Mouse (Mus musculus) adrenal gland, postnatal 4 days (tissue): ENCODE data around the gene Golph3l. TPM values are rescaled to one million over a fixed set of nuclear protein-coding genes. Genes with fewer than 3 reads are reported as not detected.
"Not testable (repeated sequence)": the region's sequence is repeated elsewhere in the genome, so short reads cannot be mapped to it uniquely, and the experiment has no call there.

Experiments used
- DNase-seq, 2 experiments: peaks; one replicate each; pipeline ENCODE4 v3.0.0; 2021 to 2022; ENCODE audit warnings: low spot score in 2 of 2, mixed read lengths in 2 of 2
- total RNA-seq, 2 experiments: library from RNA; stranded (reverse); gene quantifications; 2 replicates each; pipeline ENCODE4 v1.2.3; 2021

Golph3l gene
- total RNA-seq, 2 experiments from 2014 or later = 45.6 to 46.4 TPM

- no peak for DNase-seq
These were observed 64.8 kb downstream of the Golph3l start for GRCm38 (mm10) chr3:95653473-95654034.

DNA sequence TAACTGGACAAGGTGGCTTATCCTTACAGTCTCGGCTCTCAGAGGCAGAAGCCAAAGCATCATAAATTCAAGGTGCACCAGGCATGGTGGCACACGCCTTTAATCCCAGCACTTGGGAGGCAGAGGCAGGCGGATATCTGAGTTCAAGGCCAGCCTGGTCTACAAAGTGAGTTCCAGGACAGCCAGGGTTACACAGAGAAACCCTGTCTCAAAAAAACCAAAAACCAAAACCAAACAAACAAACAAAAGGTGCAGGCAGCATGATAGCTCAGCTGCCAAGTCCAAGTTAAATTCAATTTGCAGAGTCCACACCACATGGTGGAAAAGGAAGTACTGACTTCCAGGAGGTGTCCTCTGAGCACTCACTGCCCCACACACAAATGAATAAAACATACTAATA, 65.6 kb downstream of the Golph3l start:
- not testable (repeated sequence) for DNase-seq

DNA sequence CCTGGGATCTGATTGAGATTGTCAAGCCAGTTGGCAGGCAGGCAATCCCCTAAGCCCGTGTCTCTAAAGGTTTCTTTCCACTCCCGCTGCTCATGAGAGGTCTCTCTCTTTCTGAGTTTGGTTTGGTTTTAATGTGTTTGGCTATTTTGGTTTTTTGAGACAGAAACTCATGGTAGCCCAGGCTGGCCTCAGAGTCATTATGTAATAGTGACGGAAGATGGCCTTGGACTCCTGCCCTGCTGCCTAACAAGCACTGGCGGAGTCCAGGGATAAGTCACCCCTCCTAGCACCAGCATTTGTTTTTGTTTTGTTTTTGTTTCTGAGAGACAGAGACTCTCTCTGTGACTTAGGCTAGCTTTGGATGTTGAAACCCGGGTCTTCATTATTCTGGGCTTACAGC, 66.7 kb downstream of the Golph3l start:
- no peak for DNase-seq

- no peak for DNase-seq
These were observed 68.4 kb downstream of the Golph3l start for GRCm38 (mm10) chr3:95657108-95657507.

- DNase-seq = no peak
These were observed 69.0 kb downstream of the Golph3l start for GRCm38 (mm10) chr3:95657711-95658110.

DNA sequence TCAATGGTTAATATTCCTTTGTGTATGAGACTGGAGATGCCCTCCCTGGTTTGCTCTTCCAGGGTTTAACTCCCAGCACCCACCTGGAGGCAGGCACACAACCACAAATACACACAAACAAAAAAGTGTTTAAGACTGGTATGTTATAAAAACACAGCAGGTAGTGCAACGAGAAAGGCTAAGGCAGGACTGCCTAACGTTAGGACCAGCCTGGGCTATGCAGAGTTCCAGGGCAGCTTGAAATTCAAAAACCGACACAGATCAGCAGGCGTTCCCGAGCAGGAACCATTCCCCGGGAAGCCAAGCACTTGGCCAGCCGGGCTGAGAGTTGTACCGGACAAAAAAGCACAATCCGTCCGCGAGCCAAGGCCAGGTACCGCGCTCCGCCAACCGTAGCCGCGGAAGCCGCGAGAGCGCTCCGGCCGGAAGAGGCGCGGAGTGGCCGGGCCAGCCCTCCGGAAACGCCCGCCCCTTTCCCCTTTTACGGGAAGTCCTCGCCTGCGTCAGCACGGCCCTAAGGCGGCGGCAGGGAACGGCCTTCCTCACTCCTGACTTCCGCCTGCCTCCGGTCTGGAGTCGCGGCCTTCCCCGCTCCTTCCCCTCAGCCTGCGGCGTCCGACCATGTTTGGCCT, 69.6 kb downstream of the Golph3l start, which contains the start of gene Mcl1:
TSS of gene Mcl1 (plus strand) at position 553 of the 632 bp plus-strand sequence.
- peak; percentile 91 to 92 for DNase-seq

DNA sequence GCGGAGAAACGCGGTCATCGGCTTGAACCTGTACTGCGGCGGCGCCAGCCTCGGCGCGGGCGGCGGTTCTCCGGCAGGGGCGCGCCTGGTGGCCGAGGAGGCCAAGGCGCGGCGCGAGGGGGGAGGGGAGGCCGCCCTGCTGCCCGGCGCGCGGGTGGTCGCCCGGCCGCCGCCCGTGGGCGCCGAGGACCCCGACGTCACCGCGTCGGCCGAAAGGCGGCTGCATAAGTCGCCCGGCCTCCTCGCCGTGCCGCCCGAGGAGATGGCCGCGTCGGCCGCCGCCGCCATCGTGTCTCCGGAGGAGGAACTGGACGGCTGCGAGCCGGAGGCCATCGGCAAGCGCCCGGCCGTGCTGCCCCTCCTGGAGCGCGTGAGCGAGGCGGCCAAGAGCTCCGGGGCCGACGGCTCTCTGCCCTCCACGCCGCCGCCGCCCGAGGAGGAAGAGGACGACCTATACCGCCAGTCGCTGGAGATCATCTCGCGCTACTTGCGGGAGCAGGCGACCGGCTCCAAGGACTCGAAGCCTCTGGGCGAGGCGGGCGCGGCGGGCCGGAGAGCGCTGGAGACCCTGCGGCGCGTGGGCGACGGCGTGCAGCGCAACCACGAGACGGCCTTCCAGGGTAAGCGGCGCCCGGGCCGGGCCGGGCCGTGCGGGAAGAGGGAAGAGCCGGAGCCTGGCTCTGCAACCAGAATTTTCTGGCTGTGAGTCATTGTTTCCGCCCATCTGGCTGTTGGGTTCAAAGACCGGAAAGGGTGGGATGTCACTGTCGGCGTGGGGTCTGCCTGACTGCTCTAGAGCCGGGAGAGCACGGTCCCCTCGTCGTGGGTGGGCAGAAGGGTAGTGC, 70.4 kb downstream of the Golph3l start:
- peak; percentile 42 to 43 for DNase-seq

GRCm38 (mm10) chr3:95659948-95660347, 71.2 kb downstream of the Golph3l start:
- no peak for DNase-seq

- no peak for DNase-seq
These were observed 72.2 kb downstream of the Golph3l start for GRCm38 (mm10) chr3:95660788-95661478.

- no peak for DNase-seq
These were observed 73.4 kb downstream of the Golph3l start for GRCm38 (mm10) chr3:95661945-95662715.

DNA sequence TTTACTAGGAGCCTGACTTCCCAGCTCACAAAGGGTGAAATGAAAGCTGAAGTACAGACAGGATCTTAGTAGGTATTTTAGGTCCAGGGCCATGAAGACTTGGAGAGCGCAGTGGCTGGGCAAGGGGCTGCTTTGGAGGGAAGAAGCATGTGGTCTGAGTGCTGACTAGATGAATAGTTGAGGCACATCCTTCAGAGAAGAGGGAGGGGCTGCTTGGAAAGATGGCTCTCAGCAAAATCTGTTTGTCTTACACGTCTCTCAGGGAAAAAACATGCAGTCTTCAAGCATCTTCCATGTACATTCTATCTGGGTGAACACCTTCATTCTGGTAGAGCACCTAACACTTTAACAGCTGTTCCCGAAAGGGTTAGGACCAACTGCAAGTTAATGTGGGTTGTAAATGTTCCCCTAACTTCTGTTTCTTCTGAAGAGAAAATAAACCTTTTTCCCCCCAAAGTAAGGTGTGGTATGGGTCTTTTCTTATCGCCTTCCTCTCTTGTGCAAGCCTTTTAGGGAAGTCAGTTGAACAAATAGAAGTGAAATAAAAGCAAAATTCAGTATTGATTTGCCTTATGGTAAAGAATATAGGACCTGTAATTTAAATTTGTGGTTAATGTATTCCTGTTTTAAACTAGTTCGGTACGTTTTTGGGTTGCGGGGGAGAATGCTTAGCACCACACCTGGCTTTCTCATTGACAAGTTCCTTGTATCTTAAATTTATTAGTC, 74.2 kb downstream of the Golph3l start:
- no peak for DNase-seq

- no peak for DNase-seq
These were observed 74.8 kb downstream of the Golph3l start for GRCm38 (mm10) chr3:95663486-95663885.

DNA sequence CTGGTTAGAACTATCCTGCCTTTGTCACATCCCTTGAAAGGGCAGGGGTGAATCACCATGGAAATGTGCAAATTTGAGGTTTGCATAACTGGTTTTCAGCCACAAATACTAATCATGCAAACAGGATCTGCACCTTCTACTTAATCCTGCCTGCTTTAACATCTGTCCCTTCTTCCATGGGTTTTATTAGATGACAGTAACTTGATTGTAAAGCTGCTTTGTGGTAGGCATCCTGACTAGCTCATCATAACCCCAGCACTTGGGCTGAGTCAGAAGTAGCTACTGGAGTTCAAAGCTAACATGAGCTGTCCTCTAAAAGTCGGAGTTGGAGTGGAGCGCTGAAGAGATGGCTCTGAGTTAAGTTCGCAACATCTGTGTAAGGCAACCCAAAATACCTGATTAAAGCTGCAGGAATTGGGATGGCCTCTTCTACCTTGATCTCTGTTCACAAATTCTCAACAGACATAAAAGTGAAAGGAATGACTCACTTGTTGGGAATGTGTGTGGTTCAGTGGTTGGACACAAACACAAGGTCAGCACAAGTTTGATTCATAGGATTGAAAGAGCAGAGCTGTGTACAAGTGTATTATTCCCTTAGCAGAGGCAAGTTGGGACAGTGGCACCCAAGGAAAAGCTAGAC, 75.4 kb downstream of the Golph3l start:
- no peak for DNase-seq

DNA sequence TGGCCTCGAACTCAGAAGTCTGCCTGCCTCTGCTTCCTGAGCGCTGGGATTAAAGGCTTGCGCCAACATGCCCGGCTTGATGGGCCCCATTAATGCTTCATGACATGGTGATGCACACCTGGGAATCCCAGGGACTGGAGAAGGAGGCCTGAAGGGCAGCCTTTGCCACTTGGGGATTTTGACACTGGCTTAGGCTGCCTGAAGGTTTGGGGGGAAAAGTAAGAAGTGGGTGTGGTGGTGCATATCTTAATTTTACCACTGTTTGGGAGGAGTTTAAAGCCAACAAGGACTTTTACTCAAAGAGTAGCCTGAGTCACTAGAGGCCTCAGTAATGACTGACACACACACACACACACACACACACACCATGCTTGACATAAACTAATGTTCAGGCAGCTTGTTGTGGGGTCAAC, 76.2 kb downstream of the Golph3l start:
- no peak for DNase-seq

- DNase-seq = no peak
These were observed 77.5 kb downstream of the Golph3l start for GRCm38 (mm10) chr3:95666124-95666844.

DNA sequence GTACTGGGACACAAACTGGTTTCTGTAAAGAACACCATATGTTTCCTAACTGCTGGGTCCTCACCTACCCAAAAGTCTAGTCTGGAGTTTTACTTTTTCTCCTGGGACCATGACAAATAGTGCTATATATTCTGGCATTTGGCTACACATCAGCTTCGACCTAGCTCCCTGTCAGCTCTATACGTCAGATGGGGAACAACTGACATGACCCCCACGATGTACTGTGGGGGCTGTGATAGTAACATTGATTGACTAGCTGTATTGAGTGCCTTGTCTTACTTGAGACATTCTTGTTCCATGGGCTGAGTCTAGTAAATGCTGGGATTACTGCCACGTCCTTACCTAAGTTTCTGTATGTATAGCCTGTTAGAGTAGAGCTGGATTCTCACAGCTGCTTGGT, 78.8 kb downstream of the Golph3l start:
- no peak for DNase-seq

DNA sequence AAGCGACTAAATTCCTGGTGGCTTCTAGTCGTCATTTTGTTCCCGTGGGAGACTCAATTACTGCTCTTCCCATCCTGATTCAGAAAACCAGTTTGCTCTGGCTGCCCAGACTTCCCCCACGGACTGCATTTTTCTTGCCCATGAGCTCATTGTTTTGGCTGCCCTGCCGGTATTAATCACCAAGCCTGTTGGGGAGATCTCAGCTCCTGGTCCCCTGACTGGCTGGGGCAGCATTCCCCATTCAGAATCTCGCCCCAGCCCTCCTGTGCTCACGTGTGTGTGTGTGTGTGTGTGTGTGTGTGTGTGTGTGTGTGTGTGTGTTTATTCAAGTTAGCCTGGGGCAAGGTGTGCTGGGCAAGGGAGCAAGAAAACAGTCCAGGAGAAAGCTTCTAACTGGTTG, 79.3 kb downstream of the Golph3l start:
- no peak for DNase-seq
